Mouse (Mus musculus): Measurements from ENCODE around the gene Slc12a6. TPM values are rescaled to one million over a fixed set of nuclear protein-coding genes. Genes with fewer than 3 reads are reported as not detected.

Slc12a6 gene
- polyA plus RNA-seq, 1 experiment = 97.8 TPM

DNA sequence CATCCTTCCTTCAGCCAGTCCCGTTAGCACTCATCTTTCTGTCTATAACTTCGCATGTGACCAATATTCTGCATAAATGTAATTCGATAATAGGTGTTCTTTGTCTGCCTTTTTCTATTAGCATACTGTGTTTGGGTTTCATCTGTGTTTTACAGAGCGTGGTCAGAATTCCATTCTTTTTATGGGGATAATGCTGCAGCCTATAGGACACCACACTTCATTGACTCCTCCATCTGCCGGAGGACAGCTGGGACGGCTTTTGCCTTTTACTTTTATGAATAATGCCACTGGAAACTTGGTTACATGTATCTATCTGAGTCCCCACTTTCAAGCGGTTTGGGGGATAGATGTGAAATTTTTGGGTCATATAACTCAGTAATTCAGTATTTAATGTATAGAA, 50.0 kb downstream of the Slc12a6 start:
- WGBS = 98% methylated on average over 7 of the region's 7 CpGs
- no peak for DNase-seq
- TF ChIP-seq POLR2A (IDR thresholded peaks at IDR 0.05; ENCODE audit: control insufficient read depth, extremely low read depth, insufficient read depth, low read length, poor library complexity) = no peak
- TF ChIP-seq CTCF (IDR thresholded peaks at IDR 0.05; ENCODE audit: borderline replicate concordance, control insufficient read depth, extremely low read depth, insufficient read depth, low read length, poor library complexity) = no peak

DNA sequence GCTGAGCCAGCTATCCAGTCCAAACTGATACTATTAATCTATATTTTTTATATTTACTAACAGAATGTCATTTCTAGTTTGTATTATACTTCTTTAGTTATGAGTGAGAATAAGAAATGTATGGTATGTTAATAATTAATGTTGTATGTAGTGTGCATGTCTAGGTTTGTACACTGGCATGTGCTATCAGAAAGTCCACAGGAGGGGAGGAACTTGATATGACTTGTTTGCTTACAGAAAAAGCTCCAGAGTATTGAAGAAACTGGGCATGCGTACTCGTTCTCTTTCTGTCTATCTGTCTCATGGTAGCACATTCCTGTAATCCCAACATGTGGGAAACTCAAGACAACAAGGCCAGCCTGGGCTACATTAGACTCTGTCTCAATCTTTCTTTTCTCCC, 52.6 kb downstream of the Slc12a6 start:
- H3K27me3 ChIP-seq (ENCODE audit: control insufficient read depth, insufficient read depth, low read length) = no peaks in the 10 kb centered on the region
- no peaks in the 10 kb centered on the region for H3K36me3 ChIP-seq (ENCODE audit: control insufficient read depth, insufficient read depth, low read length)
- DNase-seq = no peak
- TF ChIP-seq CTCF (IDR thresholded peaks at IDR 0.05; ENCODE audit: borderline replicate concordance, control insufficient read depth, extremely low read depth, insufficient read depth, low read length, poor library complexity) (no peak), POLR2A (IDR thresholded peaks at IDR 0.05; ENCODE audit: control insufficient read depth, extremely low read depth, insufficient read depth, low read length, poor library complexity) (no peak)
- H3K4me3 ChIP-seq (ENCODE audit: control insufficient read depth, insufficient read depth, low read length) = no peak overlapping the region
- H3K4me1 ChIP-seq (replicated peaks; ENCODE audit: control insufficient read depth, insufficient read depth, low read length) = no peaks in the 10 kb centered on the region
- 97% methylated on average over 2 of the region's 2 CpGs for WGBS
- no peak overlapping the region for H3K27ac ChIP-seq (ENCODE audit: control insufficient read depth, insufficient read depth, low read length)

More for the DNA sequence above, 50.0 kb downstream of the Slc12a6 start:
- H3K27ac ChIP-seq (ENCODE audit: control insufficient read depth, insufficient read depth, low read length) = no peak overlapping the region
- no peak overlapping the region for H3K4me3 ChIP-seq (ENCODE audit: control insufficient read depth, insufficient read depth, low read length)
- no peaks in the 10 kb centered on the region for H3K36me3 ChIP-seq (ENCODE audit: control insufficient read depth, insufficient read depth, low read length)
- no peaks in the 10 kb centered on the region for H3K4me1 ChIP-seq (replicated peaks; ENCODE audit: control insufficient read depth, insufficient read depth, low read length)
- H3K27me3 ChIP-seq (ENCODE audit: control insufficient read depth, insufficient read depth, low read length) = no peaks in the 10 kb centered on the region

- Histone ChIP-seq H3K36me3 (ENCODE audit: control insufficient read depth, insufficient read depth, low read length) (no peaks in the 10 kb centered on the region), H3K27ac (ENCODE audit: control insufficient read depth, insufficient read depth, low read length) (no peak overlapping the region), H3K27me3 (ENCODE audit: control insufficient read depth, insufficient read depth, low read length) (no peaks in the 10 kb centered on the region), H3K4me3 (ENCODE audit: control insufficient read depth, insufficient read depth, low read length) (no peak overlapping the region), H3K4me1 (replicated peaks; ENCODE audit: control insufficient read depth, insufficient read depth, low read length) (no peaks in the 10 kb centered on the region)
- TF ChIP-seq POLR2A (IDR thresholded peaks at IDR 0.05; ENCODE audit: control insufficient read depth, extremely low read depth, insufficient read depth, low read length, poor library complexity) (no peak), CTCF (IDR thresholded peaks at IDR 0.05; ENCODE audit: borderline replicate concordance, control insufficient read depth, extremely low read depth, insufficient read depth, low read length, poor library complexity) (no peak)
- WGBS = 96% methylated on average over 7 of the region's 7 CpGs
- no peak for DNase-seq
These were observed 53.3 kb downstream of the Slc12a6 start for GRCm38 (mm10) chr2:112318905-112319304.

GRCm38 (mm10) chr2:112328069-112328777, 62.6 kb downstream of the Slc12a6 start:
- no peaks in the 10 kb centered on the region for H3K27me3 ChIP-seq (ENCODE audit: control insufficient read depth, insufficient read depth, low read length)
- H3K36me3 ChIP-seq (ENCODE audit: control insufficient read depth, insufficient read depth, low read length) = peaks cover 6% of the 10 kb centered on the region; the same call in 1 of the 2 replicates
- H3K4me1 ChIP-seq (replicated peaks; ENCODE audit: control insufficient read depth, insufficient read depth, low read length) = no peaks in the 10 kb centered on the region
- H3K27ac ChIP-seq (ENCODE audit: control insufficient read depth, insufficient read depth, low read length) = no peak overlapping the region
- WGBS = 96% methylated on average over 11 of the region's 11 CpGs
- no peak for DNase-seq
- no peak for TF ChIP-seq POLR2A (IDR thresholded peaks at IDR 0.05; ENCODE audit: control insufficient read depth, extremely low read depth, insufficient read depth, low read length, poor library complexity)
- TF ChIP-seq CTCF (IDR thresholded peaks at IDR 0.05; ENCODE audit: borderline replicate concordance, control insufficient read depth, extremely low read depth, insufficient read depth, low read length, poor library complexity) = no peak
- no peak overlapping the region for H3K4me3 ChIP-seq (ENCODE audit: control insufficient read depth, insufficient read depth, low read length)

- TF ChIP-seq CTCF (IDR thresholded peaks at IDR 0.05; ENCODE audit: borderline replicate concordance, control insufficient read depth, extremely low read depth, insufficient read depth, low read length, poor library complexity) (no peak), POLR2A (IDR thresholded peaks at IDR 0.05; ENCODE audit: control insufficient read depth, extremely low read depth, insufficient read depth, low read length, poor library complexity) (no peak)
- no peaks in the 10 kb centered on the region for H3K27me3 ChIP-seq (ENCODE audit: control insufficient read depth, insufficient read depth, low read length)
- 94% methylated on average over 4 of the region's 4 CpGs for WGBS
- no peak overlapping the region for H3K27ac ChIP-seq (ENCODE audit: control insufficient read depth, insufficient read depth, low read length)
- no peaks in the 10 kb centered on the region for H3K4me1 ChIP-seq (replicated peaks; ENCODE audit: control insufficient read depth, insufficient read depth, low read length)
- H3K4me3 ChIP-seq (ENCODE audit: control insufficient read depth, insufficient read depth, low read length) = no peak overlapping the region
- no peak for DNase-seq
- peaks cover 39% of the 10 kb centered on the region for H3K36me3 ChIP-seq (ENCODE audit: control insufficient read depth, insufficient read depth, low read length)
These were observed 66.7 kb downstream of the Slc12a6 start for GRCm38 (mm10) chr2:112332051-112332898.

- 98% methylated on average over 6 of the region's 6 CpGs for WGBS
- DNase-seq = no peak
- Histone ChIP-seq H3K4me3 (ENCODE audit: control insufficient read depth, insufficient read depth, low read length) (no peak overlapping the region), H3K27me3 (ENCODE audit: control insufficient read depth, insufficient read depth, low read length) (no peaks in the 10 kb centered on the region), H3K27ac (ENCODE audit: control insufficient read depth, insufficient read depth, low read length) (no peak overlapping the region), H3K4me1 (replicated peaks; ENCODE audit: control insufficient read depth, insufficient read depth, low read length) (no peaks in the 10 kb centered on the region), H3K36me3 (ENCODE audit: control insufficient read depth, insufficient read depth, low read length) (peaks cover 77% of the 10 kb centered on the region)
- no peak for TF ChIP-seq POLR2A (IDR thresholded peaks at IDR 0.05; ENCODE audit: control insufficient read depth, extremely low read depth, insufficient read depth, low read length, poor library complexity)
- no peak for TF ChIP-seq CTCF (IDR thresholded peaks at IDR 0.05; ENCODE audit: borderline replicate concordance, control insufficient read depth, extremely low read depth, insufficient read depth, low read length, poor library complexity)
These were observed 71.6 kb downstream of the Slc12a6 start for GRCm38 (mm10) chr2:112337211-112337610.
